Mouse (Mus musculus) hindbrain, postnatal 0 days (tissue): ENCODE results near the gene Ptpn21. TPM values are rescaled to one million over a fixed set of nuclear protein-coding genes. Genes with fewer than 3 reads are reported as not detected.

Experiments used
- ATAC-seq: fragments of 200-750 bp; cut with Nextera tagmentation; 2 replicates; pipeline ENCODE4 v1.8.0; 2017; ENCODE audit warnings: mild to moderate bottlenecking, moderate TSS enrichment, moderate library complexity
- DNase-seq: peaks from one replicate; pipeline ENCODE4 v3.0.0-alpha.2; 2015; ENCODE audit warnings: low spot score
- H3K27ac ChIP-seq: fragments of 300-500 bp; sonication (generic); 2 replicates; pipeline ENCODE4 v1.5.1; 2014; ENCODE audit warnings: mild to moderate bottlenecking
- H3K27me3 ChIP-seq: fragments of 300-500 bp; sonication (generic); 2 replicates; pipeline ENCODE4 v1.6.1; 2014; ENCODE audit warnings: low read length, mixed read lengths; ENCODE audit not compliant: insufficient read depth
- H3K36me3 ChIP-seq: fragments of 300-500 bp; sonication (generic); 2 replicates; pipeline ENCODE4 v1.6.1; 2014; ENCODE audit warnings: low read length, mixed read lengths; ENCODE audit not compliant: insufficient read depth
- H3K4me1 ChIP-seq: fragments of 300-500 bp; sonication (generic); 2 replicates; pipeline ENCODE4 v1.6.1; 2014; ENCODE audit warnings: antibody characterized with exemption, low read length, mixed read lengths; ENCODE audit not compliant: insufficient read depth
- H3K4me2 ChIP-seq: fragments of 300-500 bp; sonication (generic); 2 replicates; pipeline ENCODE4 v1.6.1; 2014; ENCODE audit warnings: low read depth, mild to moderate bottlenecking, low read length, moderate library complexity, mixed read lengths
- H3K4me3 ChIP-seq: fragments of 300-500 bp; sonication (generic); 2 replicates; pipeline ENCODE4 v1.5.1; 2014; ENCODE audit warnings: low read length
- H3K9ac ChIP-seq: fragments of 300-500 bp; sonication (generic); replicated peaks from 2 replicates; pipeline ENCODE4 v1.6.1; 2014; ENCODE audit warnings: mild to moderate bottlenecking, low read length, moderate library complexity, mixed read lengths
- H3K9me3 ChIP-seq: fragments of 300-500 bp; sonication (generic); 2 replicates; pipeline ENCODE4 v1.6.1; 2016; ENCODE audit warnings: low read length, mixed read lengths
- CTCF ChIP-seq: IDR thresholded peaks from 2 replicates; pipeline ENCODE4 v1.5.1; 2016; ENCODE audit warnings: antibody characterized with exemption, control low read depth, low read depth
- WGBS: fragments of 180-500 bp; shearing (Covaris S2); extraction: QIAGEN DNeasy Blood & Tissue Kit; methylation state at CpG from one replicate; pipeline ENCODE4 v1.1.7; 2014; 5-methylcytosine and 5-hydroxymethylcytosine counted together
- polyA plus RNA-seq: library from polyadenylated mRNA; unstranded; fragments of >200 nt; fragmentation: Nextera tagmentation; extraction: Ambion mirVana; gene quantifications from 2 replicates; pipeline ENCODE4 v1.2.1, GENCODE M21; 2015
- total RNA-seq: library from RNA; depleted of rRNA; stranded (reverse); fragments of >200 nt; gene quantifications from 2 replicates; pipeline ENCODE4 v1.2.3, GENCODE M21; 2014; rRNA removed

Gene Ptpn21
- total and polyA plus RNA-seq, 2 experiments from 2014 or later, result 2.7 to 6.0 TPM

DNA sequence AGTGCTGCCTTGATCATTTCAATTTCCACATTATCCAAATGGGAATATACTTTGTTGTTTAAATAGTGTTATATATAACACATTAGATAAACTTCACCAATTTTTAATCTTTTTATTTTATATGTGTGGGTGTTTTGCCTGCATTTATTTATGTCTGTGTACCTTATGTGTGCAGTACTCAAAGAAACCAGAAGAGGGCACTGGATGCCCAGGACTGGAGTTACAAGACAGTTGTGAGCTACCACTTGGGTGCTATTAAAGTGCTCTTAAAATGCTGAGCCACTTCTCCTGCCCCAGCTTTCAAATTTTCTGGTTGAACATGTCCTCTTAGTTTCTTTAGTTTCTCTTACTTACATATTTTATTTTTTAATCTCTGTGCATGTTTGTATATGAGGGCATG lies 92.4 kb downstream of the Ptpn21 start:
- ATAC-seq, result no peak
- Histone ChIP-seq H3K9ac (no peak overlapping the region), H3K4me3 (no peak overlapping the region), H3K4me2 (no peak overlapping the region), H3K36me3 (peaks cover 14% of the 10 kb centered on the region; the same call in 1 of the 2 replicates), H3K9me3 (no peaks in the 10 kb centered on the region), H3K27me3 (no peaks in the 10 kb centered on the region), H3K27ac (no peak overlapping the region), H3K4me1 (no peaks in the 10 kb centered on the region)
- peak; percentile 33 for TF ChIP-seq CTCF
- DNase-seq, result no peak

- DNase-seq (no peak), ATAC-seq (peak; percentile 91)
- Histone ChIP-seq H3K9me3 (0 out of 2 replicates have a peak, but pooled peaks cover 5% of the 10 kb centered on the region), H3K4me3 (peak overlapping the region; percentile 94), H3K4me2 (peak overlapping the region; percentile 66), H3K27ac (peak overlapping the region; percentile 73; the same call in 1 of the 2 replicates), H3K4me1 (0 out of 2 replicates have a peak, but pooled peaks cover 5% of the 10 kb centered on the region), H3K36me3 (peaks cover 5% of the 10 kb centered on the region; the same call in 1 of the 2 replicates), H3K9ac (peak overlapping the region; percentile 82), H3K27me3 (no peaks in the 10 kb centered on the region)
- 4% methylated on average over 16 of the region's 16 CpGs for whole genome bisulfite sequencing
- TF ChIP-seq CTCF, result no peak
Measured at GRCm38 (mm10) chr12:98628260-98628970, 108.8 kb downstream of the Ptpn21 start.

DNA sequence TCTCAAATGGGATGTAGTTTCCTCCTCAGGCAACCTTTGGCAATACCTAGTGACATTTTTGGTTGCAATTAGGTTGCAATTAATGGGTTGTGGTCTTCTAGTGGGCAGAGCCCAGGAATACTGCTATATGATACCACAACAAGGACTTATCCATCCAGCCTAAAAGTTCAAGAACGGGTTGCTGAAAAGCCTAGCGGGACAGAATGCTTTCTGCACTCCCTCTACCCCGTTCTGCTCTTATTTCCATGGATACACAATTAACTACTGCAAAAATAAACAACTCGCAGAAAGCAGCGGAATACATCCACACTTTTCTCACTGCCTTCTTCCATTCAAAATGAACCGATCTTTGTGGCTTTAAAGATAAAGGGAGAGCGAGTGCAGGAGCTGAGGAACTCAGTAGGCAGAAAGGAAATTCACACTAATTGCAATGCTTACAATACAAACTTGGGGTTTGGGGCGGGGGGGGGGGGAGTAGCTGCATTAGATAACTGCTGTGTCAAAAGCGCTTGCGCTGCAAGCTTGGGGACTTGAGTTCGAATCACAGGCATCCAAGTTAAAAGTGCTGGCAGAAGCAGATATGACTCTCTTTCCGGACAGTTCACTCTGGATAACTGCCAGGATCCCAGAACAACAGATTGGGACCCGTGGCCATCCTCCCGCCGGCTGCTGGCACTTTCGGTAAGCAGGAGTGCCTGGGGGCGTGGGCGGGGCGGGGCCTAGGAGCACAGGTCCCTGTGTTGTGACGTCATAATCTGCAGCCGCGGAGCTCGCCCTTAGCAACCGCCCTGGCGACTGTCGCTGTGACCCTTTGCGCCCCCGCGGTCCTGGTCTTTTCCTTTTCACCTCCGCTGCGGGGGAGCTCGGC lies 109.6 kb downstream of the Ptpn21 start, which contains the start of gene Spata7:
Gene Spata7, plus strand, starts transcription at position 766 of the 868 bp plus-strand sequence.
- Histone ChIP-seq H3K27ac (peak within 1 kb of the TSS; percentile 73; the same call in 1 of the 2 replicates), H3K4me1 (0 out of 2 replicates have a peak, but pooled peaks cover 5% of the 10 kb centered on the region), H3K27me3 (no peaks in the 10 kb centered on the region), H3K9me3 (0 out of 2 replicates have a peak, but pooled peaks cover 5% of the 10 kb centered on the region), H3K36me3 (no peaks in the 10 kb centered on the region), H3K4me2 (peak within 1 kb of the TSS; percentile 66), H3K4me3 (peak within 1 kb of the TSS; percentile 94), H3K9ac (peak within 1 kb of the TSS; percentile 82)
- WGBS, result 4% methylated on average over 32 of the region's 32 CpGs
- DNase-seq (peak; percentile 94), ATAC-seq (peak; percentile 97)
- TF ChIP-seq CTCF, result no peak

Other genes with a start within 250 kb of the Ptpn21 start
- 28.1 and 39.9 TPM in 2 replicates for gene Kcnk10, start 159.1 kb downstream of the Ptpn21 start, total RNA-seq
- 31.5 and 32.2 TPM in 2 replicates for gene Kcnk10, start 159.1 kb downstream of the Ptpn21 start, polyA plus RNA-seq
- 28.7 and 34.0 TPM in 2 replicates for gene Spata7, start 109.2 kb downstream of the Ptpn21 start, total RNA-seq
- 35.0 and 37.7 TPM in 2 replicates for gene Spata7, start 109.2 kb downstream of the Ptpn21 start, polyA plus RNA-seq
- 84.1 and 102 TPM in 2 replicates for gene Zc3h14, start 9.6 kb upstream of the Ptpn21 start, total RNA-seq
- gene Zc3h14, start 9.6 kb upstream of the Ptpn21 start, polyA plus RNA-seq, result 100.0 and 101 TPM in 2 replicates
- 18.7 and 23.4 TPM in 2 replicates for gene Eml5, start 164.1 kb upstream of the Ptpn21 start, total RNA-seq
- gene Eml5, start 164.1 kb upstream of the Ptpn21 start, polyA plus RNA-seq, result 12.4 and 13.2 TPM in 2 replicates
- 23.9 and 25.6 TPM in 2 replicates for gene Ttc8, start 183.2 kb upstream of the Ptpn21 start, total RNA-seq
- gene Ttc8, start 183.2 kb upstream of the Ptpn21 start, polyA plus RNA-seq, result 22.0 and 25.1 TPM in 2 replicates